Mouse (Mus musculus) monocyte, adult 5-6 weeks (primary cell): ENCODE measurements around the gene Tbx21. TPM values are rescaled to one million over a fixed set of nuclear protein-coding genes. Genes with fewer than 3 reads are reported as not detected.

ENCODE experiments used
- ATAC-seq: fragments of 153-309, 156-312 bp; replicated peaks from 2 replicates; pipeline ENCODE4 v1.8.0; 2017; ENCODE audit warnings: mild to moderate bottlenecking; ENCODE audit not compliant: low TSS enrichment, insufficient number of reproducible peaks, severe bottlenecking, poor library complexity, low FRiP score
- total RNA-seq: library from RNA; stranded (forward); fragments of 200-1000, 200-491, 200-594 nt; gene quantifications from 3 replicates; pipeline ENCODE4 v1.2.3, GENCODE M21; 2017

The Tbx21 gene
- total RNA-seq, 1 experiment from 2014 or later, result 25.3 TPM

GRCm38 (mm10) chr11:97101722-97102121 lies 13.4 kb downstream of the Tbx21 start:
- peak; percentile 68 for ATAC-seq

- ATAC-seq, result no peak
Measured at GRCm38 (mm10) chr11:97098791-97099190, 16.3 kb downstream of the Tbx21 start.

GRCm38 (mm10) chr11:97094600-97094999 lies 20.5 kb downstream of the Tbx21 start:
- no peak for ATAC-seq

GRCm38 (mm10) chr11:97086365-97086764 lies 28.8 kb downstream of the Tbx21 start:
- ATAC-seq, result no peak

- no peak for ATAC-seq
Measured at GRCm38 (mm10) chr11:97084821-97085505, 30.2 kb downstream of the Tbx21 start.

- ATAC-seq, result 0 out of 2 replicates have a peak, but pooled peaks have one; percentile 7
Measured at GRCm38 (mm10) chr11:97083401-97084140, 31.6 kb downstream of the Tbx21 start.

GRCm38 (mm10) chr11:97082977-97083376 lies 32.2 kb downstream of the Tbx21 start:
- ATAC-seq, result peak; percentile 61

- ATAC-seq, result no peak
Measured at GRCm38 (mm10) chr11:97080291-97080690, 34.8 kb downstream of the Tbx21 start.

- no peak for ATAC-seq
Measured at GRCm38 (mm10) chr11:97078751-97079150, 36.4 kb downstream of the Tbx21 start.

GRCm38 (mm10) chr11:97074235-97074634 lies 40.9 kb downstream of the Tbx21 start:
- ATAC-seq, result no peak

- ATAC-seq, result peak; percentile 65
Measured at GRCm38 (mm10) chr11:97072533-97072932, 42.6 kb downstream of the Tbx21 start.

- ATAC-seq, result no peak
Measured at GRCm38 (mm10) chr11:97071129-97071528, 44.0 kb downstream of the Tbx21 start.

GRCm38 (mm10) chr11:97069770-97070169 lies 45.4 kb downstream of the Tbx21 start:
- no peak for ATAC-seq

- no peak for ATAC-seq
Measured at GRCm38 (mm10) chr11:97069333-97069732, 45.8 kb downstream of the Tbx21 start.

- ATAC-seq, result no peak
Measured at GRCm38 (mm10) chr11:97066656-97067360, 48.3 kb downstream of the Tbx21 start.

- ATAC-seq, result no peak
Measured at GRCm38 (mm10) chr11:97065538-97066295, 49.4 kb downstream of the Tbx21 start.

GRCm38 (mm10) chr11:97063921-97064295 lies 51.2 kb downstream of the Tbx21 start:
- ATAC-seq, result no peak

- ATAC-seq, result no peak
Measured at GRCm38 (mm10) chr11:97063274-97063920, 51.7 kb downstream of the Tbx21 start.
